ENCODE assay signal across 25 mouse cellular contexts in the genomic region with DNA sequence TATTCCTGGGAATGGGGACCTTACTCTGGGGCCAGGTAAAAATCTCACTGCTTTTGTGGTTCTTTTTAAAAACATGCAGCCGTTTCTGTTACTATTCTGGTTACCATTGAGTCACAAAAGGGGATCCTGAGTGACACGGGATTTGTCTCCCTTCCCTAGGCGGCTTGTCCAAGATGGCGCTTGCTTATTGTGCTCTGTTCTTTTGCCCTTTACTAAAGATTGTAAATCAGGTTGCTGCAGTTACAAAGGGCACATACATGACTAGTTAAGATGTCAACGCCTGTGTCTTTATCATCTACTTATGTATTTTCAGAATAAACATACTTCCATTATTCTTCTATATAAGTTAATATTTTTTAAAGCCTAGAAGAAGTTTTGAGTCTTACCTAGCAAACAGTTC.
"Had no signal": no experiment of that assay in that cellular context is flagged by ENCODE, and none has a peak within 500 bp of the region (broad histone marks: within the 10 kb centered on the region; RNA-seq: fewer than 3 reads in every experiment).

No protein-coding gene starts in this region.

- ATAC-seq: forebrain, postnatal 0 days; hindbrain, postnatal 0 days; intestine, embryonic 16.5 days; liver, embryonic 12.5 days had no signal

- H3K4me3 ChIP-seq: heart, embryonic 12.5 days; heart, embryonic 15.5 days; hindbrain, embryonic 13.5 days; hindbrain, embryonic 15.5 days; kidney, embryonic 15.5 days; limb, embryonic 13.5 days; limb, embryonic 15.5 days; liver, embryonic 12.5 days had no signal

- H3K4me1 ChIP-seq: heart, embryonic 15.5 days; hindbrain, embryonic 13.5 days; hindbrain, embryonic 15.5 days; kidney, embryonic 15.5 days; limb, embryonic 13.5 days; limb, embryonic 15.5 days; liver, embryonic 12.5 days had no signal

- H3K27me3 ChIP-seq: heart, embryonic 12.5 days; heart, embryonic 15.5 days; hindbrain, embryonic 13.5 days; hindbrain, embryonic 15.5 days; kidney, embryonic 15.5 days; limb, embryonic 13.5 days; limb, embryonic 15.5 days; liver, embryonic 12.5 days had no signal

- DNase-seq: forebrain, postnatal 0 days; gastrocnemius, postnatal 14 days; gastrocnemius, postnatal 36 days; heart, adult 18-20 months; heart, postnatal 14 days; heart, postnatal 36 days; kidney, adult 11 months; kidney, adult 2 months; kidney, adult 9 months; kidney, postnatal 14 days; kidney, postnatal 36 days; layer of hippocampus, adult 9-11 months; layer of hippocampus, postnatal 36 days; left cerebral cortex, postnatal 4 days had no signal

- H3K4me2 ChIP-seq: heart, embryonic 15.5 days; hindbrain, embryonic 13.5 days; hindbrain, embryonic 15.5 days; kidney, embryonic 15.5 days; limb, embryonic 13.5 days; limb, embryonic 15.5 days; liver, embryonic 12.5 days had no signal

- H3K9me3 ChIP-seq: heart, embryonic 12.5 days; heart, embryonic 15.5 days; hindbrain, embryonic 13.5 days; hindbrain, embryonic 15.5 days; kidney, embryonic 15.5 days; limb, embryonic 13.5 days; limb, embryonic 15.5 days; liver, embryonic 12.5 days had no signal

- H3K27ac ChIP-seq: hindbrain, embryonic 13.5 days; hindbrain, embryonic 15.5 days; hindbrain, postnatal 0 days; kidney, embryonic 15.5 days; kidney, postnatal 0 days; limb, embryonic 13.5 days; limb, embryonic 15.5 days; liver, embryonic 12.5 days had no signal

- H3K9ac ChIP-seq: forebrain, postnatal 0 days; heart, embryonic 12.5 days; heart, embryonic 15.5 days; hindbrain, embryonic 13.5 days; hindbrain, embryonic 15.5 days; kidney, embryonic 15.5 days; limb, embryonic 13.5 days; limb, embryonic 15.5 days; liver, embryonic 12.5 days had no signal
